Mouse (Mus musculus) layer of hippocampus, postnatal 14 days (tissue): ENCODE measurements at regions not wholly inside any gene's neighbourhood (a gene's known extent, or its start where the extent isn't known, plus 50 kb on each side); places are given as distances from the start of the nearest gene placed in this dataset.

Experiments used
- DNase-seq, 2 experiments: peaks; one replicate each; pipeline ENCODE4 v3.0.0; 2021 to 2022; ENCODE audit warnings: low spot score in 2 of 2, mixed read lengths in 1 of 2

GRCm38 (mm10) chr16:93081533-93081932 is 255.6 kb upstream of the Runx1 start:
- no peak for DNase-seq

DNA sequence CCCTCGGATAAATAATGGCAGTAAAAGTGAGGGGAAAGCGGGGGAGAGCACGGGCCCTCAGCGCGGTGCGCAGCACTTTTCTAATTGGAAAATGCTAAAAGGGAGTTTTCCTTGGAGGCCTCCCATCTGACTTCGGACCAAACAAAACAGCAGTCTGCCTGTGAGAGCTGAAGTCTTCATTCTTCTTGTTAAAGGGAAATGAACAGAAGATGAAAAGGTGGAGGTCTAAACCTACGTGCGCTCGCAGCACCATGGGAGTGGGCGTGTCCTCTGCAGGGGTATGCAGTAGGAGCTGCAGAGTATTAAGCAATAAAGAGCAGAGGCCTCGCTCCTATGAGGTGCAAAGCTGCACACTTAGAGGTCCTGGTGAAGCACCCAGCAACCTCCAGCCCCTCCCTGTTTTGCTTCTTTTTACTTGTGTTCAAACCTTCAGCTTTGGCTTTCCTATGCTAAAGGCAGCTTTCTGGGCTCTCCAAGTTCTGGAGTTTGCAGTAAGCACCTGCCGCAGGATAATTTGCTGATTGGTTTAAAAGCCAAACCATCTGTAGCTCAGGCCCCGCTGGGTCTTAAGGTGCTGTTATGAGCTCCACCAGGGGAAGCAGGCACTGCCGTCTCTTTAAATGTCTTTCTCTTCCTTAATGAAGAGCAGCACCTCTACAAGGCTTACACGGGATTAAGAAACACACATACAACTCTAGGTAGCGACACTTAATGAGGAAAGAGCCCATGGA is 253.9 kb upstream of the Runx1 start:
- no peak for DNase-seq

DNA sequence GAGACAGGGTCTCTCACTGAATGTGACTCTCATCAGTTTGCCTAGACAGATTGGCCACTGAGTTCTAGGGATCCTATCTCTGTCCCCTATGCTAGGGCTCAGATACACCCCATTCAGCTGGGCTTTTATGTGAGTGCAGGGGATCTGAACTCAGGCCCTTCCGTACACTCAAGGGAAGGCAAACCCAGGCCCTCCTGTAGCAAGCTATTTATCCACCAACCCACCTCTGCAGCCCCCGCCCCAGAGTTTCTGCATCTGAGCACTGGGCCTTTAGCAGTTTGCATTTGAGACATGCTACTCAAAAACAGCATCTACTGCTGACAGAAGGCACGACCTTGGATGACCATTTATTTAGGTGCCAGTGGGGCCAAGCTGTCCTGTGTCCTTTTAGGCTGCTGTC is 253.0 kb upstream of the Runx1 start:
- DNase-seq: no peak

- DNase-seq: no peak
Measured at GRCm38 (mm10) chr16:93075488-93075887, 249.5 kb upstream of the Runx1 start.

GRCm38 (mm10) chr16:93072156-93072555 is 246.2 kb upstream of the Runx1 start:
- DNase-seq: no peak

GRCm38 (mm10) chr16:93071726-93072125 is 245.8 kb upstream of the Runx1 start:
- DNase-seq: no peak

DNA sequence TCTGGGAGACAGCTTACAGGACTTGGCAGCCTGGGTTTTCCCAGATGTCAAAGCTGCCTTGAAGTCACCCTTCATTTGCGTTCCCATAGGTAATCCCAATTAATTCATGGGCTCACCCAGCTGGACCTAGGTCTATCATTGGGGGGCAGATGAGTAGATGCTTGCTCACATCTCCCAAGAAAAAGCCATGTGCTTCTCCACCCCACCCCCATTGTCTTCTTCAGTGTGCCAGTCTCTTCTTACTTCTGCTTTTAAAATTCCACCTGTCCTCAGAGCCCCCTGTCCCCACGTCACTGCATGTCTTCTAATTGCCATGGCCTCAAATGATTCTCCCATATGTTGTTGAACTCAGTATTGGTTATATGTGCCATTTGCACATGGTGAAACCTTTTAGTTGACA is 240.9 kb upstream of the Runx1 start:
- DNase-seq: no peak

- no peak for DNase-seq
Measured at GRCm38 (mm10) chr16:93061475-93062179, 235.7 kb upstream of the Runx1 start.

- DNase-seq: no peak
Measured at GRCm38 (mm10) chr16:93056295-93056694, 230.3 kb upstream of the Runx1 start.

- no peak for DNase-seq
Measured at GRCm38 (mm10) chr16:93055545-93055944, 229.6 kb upstream of the Runx1 start.

DNA sequence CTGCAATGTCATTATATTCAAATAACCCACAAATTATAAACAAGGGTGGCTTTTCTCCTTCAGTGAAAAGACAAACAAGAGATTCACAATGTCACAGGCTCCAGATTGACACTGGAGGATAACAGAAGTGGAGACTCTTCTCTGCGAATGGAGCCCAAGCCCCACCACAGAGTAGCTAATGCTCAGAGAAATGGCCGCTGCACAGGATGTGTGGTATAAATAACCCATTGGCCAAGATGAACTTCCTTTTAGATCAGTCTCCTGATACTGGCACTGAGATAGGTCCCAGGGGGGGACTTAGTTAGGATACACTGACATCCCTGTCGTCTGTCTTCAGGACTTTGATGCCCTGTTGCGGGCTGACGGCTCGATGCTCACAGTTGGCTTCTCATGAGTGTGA is 225.3 kb upstream of the Runx1 start:
- DNase-seq: no peak

GRCm38 (mm10) chr16:93048418-93048932 is 222.5 kb upstream of the Runx1 start:
- no peak for DNase-seq

DNA sequence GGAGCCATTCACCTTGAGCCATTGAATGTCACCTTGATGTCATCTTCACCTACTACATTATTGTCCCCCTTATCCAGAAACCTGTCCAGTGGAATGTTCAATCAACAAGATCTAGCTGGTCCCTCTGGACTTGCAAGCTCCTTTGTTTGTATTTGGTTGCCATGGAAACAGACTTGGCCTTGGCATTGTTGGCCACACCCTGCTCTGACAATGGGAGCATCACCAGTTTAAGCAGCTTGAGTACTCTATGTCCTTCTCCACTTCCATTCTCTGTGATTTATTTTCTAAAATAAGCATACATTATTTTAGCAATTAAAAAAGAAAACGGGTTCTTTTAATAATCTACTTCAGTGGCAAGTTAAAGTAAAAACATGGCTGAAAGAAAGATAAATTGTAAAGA is 221.6 kb upstream of the Runx1 start:
- DNase-seq: no peak

DNA sequence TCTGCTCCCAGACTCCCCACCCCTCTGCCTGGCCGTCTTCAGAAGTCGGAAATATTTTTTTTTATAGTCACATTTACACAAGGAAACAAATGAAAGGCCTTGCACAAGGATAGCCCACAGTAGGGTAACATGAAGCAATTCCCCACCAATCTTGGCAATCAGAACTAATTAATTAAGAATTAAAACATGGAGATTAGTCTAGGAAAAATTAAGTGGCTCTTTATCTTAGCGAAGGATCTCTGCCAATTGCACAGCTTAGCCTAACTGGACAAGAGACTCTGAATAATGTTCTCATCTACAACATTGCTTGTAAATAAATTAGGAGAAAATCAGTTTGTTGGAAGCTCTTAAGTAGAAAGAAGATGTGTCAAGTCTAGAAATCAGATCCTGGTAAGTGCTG is 220.3 kb upstream of the Runx1 start:
- no peak for DNase-seq

DNA sequence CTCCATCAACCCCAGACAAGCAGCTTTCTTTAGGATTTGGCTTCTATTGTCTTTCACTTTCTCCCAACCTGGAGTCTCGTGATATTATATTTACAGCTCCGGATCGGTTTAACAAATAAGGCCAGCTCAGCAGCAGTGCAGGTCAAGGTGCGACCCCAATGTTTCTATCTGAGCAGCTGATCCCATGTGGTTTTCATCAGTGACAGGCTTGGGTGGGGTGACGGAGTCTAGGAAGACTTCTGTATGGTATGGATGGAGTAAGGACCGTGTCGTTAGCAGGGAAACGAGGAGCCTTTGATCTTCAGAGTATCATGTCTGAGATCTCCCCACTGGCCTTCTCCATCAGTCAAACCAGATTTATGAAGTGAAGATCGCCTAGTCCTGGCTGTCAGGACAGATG is 217.4 kb upstream of the Runx1 start:
- DNase-seq: no peak

DNA sequence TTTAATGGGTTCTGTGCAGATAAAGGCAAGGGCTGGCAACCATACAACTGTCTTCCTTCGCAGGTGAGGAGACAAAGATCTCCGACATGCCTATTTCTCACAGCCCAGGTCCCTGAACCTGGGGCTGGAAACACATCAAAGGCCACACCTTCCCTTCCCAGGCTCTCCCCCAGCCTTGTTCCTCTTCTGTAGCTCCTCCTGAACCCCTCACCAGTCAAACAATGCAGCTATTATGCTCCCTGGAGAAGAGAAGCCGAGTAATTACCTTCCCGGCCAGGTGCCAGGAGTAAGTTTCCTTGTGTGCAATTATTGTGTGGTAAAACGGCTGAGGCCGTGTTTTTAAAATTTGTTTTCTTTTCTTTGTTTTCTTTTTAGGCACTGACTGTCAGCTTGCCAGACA is 217.0 kb upstream of the Runx1 start:
- no peak for DNase-seq

DNA sequence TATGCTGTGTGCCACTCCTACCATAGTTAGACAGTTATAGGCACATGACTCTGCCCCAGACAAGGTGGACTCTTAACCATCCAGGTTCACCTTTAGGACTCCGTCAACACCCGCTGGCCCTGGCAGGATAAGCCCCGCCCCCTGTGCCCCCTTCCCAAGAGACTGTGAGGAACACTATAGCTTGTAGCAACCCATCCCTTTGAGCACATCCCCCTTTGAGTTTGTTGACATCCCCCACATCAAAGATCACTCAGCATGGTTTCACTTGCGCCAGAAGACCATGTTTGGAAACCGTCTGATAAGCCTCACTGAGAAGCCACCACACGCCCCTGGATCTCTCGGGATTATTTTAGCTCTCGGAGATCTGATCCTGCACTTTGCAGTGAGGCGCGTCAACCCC is 216.5 kb upstream of the Runx1 start:
- DNase-seq: no peak

DNA sequence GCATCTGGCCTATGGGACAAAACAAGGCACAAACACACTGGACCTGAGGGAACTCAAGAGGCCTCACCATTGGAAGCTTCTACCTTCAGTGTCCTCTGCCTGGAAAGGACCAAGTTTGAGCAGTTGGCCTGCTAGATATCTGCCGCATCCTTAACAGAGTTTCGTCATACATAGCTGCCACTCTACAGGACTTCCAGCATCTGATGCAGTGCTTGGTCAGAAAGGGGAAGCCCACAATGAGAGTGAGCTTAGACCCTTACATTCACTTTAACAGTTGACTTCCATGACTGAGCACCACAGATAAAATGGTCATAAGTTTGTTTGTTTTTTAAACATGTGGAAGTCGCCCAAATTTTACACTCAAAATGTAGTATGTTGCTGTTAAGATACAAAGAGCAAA is 215.9 kb upstream of the Runx1 start:
- no peak for DNase-seq

DNA sequence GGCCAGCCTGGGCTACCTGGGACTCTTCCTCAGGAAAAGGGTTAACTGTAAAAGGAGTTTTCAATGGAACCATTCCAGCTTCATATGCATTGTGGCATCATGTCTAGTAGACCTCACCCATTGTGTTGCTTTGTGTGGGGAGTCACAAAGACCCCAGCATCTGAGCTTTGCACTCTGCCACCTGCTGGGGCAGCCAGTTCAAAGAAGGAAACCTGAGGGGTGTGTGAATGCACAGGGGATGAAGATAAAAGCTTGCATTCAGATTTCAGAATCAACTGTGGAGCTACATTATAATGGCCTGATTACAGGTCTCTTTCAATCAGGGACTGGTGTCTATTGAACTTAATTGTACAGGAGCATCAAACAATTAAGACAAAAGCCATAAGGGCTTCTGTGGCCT is 215.4 kb upstream of the Runx1 start:
- no peak for DNase-seq

GRCm38 (mm10) chr16:93035626-93036025 is 209.7 kb upstream of the Runx1 start:
- no peak for DNase-seq

- no peak for DNase-seq
Measured at GRCm38 (mm10) chr16:93033943-93034342, 208.0 kb upstream of the Runx1 start.

- DNase-seq: no peak
Measured at GRCm38 (mm10) chr16:93031624-93032023, 205.7 kb upstream of the Runx1 start.

DNA sequence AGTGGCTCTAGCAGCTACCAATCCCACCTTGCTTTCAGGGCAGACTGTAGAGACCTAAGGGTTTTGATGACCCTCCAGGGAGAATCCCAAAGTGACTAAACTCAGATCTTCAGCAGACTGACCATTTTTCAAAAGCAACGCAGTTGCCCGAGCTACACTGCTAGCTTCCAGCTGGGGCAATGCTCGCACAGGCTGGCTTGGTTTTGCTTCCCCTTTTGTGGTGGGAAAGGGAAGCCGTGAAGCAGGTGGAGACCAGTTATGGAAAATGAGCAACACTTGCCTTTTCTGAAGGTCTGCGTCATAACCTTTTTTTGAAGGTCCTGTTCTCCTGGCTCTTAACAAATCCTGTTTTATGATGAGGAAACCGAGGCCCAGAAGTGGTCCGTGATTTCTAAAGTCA is 202.7 kb upstream of the Runx1 start:
- no peak for DNase-seq
